Mouse (Mus musculus): Measurements from ENCODE around the gene Ctla4. TPM values are rescaled to one million over a fixed set of nuclear protein-coding genes. Genes with fewer than 3 reads are reported as not detected.
A peak's percentile ranks its signal among the peaks of the same experiment; 100 is the strongest.

The Ctla4 gene
- polyA plus RNA-seq, 1 experiment from 2014 or later: not detected

- Histone ChIP-seq H3K36me3 (ENCODE audit: insufficient read depth, low read length) (no peaks in the 10 kb centered on the region), H3K4me3 (replicated peaks; ENCODE audit: low read depth, low read length) (no peak overlapping the region), H3K9ac (ENCODE audit: low read depth, low read length) (no peak overlapping the region), H3K27ac (no peak overlapping the region), H3K4me2 (ENCODE audit: low read length) (no peak overlapping the region), H3K4me1 (replicated peaks; ENCODE audit: insufficient read depth, low read length) (no peaks in the 10 kb centered on the region), H3K9me3 (replicated peaks; ENCODE audit: low read length) (no peaks in the 10 kb centered on the region), H3K27me3 (ENCODE audit: insufficient read depth, low read length) (no peaks in the 10 kb centered on the region)
- 76% methylated on average over 8 of the region's 8 CpGs for WGBS
- DNase-seq (ENCODE audit: low spot score): peak; percentile 24
- ATAC-seq (replicated peaks; ENCODE audit: low FRiP score, low read depth): no peak
- no peak for TF ChIP-seq CTCF (IDR thresholded peaks at IDR 0.05; ENCODE audit: low read depth)
Observed at GRCm38 (mm10) chr1:60851041-60851781, 35.6 kb upstream of the Ctla4 start.

- no peak for DNase-seq (ENCODE audit: low spot score)
- H3K36me3 ChIP-seq (ENCODE audit: insufficient read depth, low read length): no peaks in the 10 kb centered on the region
- no peak overlapping the region for H3K4me2 ChIP-seq (ENCODE audit: low read length)
- no peak overlapping the region for H3K4me3 ChIP-seq (replicated peaks; ENCODE audit: low read depth, low read length)
- WGBS: 59% methylated on average over 10 of the region's 10 CpGs
- no peaks in the 10 kb centered on the region for H3K4me1 ChIP-seq (replicated peaks; ENCODE audit: insufficient read depth, low read length)
- ATAC-seq (replicated peaks; ENCODE audit: low FRiP score, low read depth): no peak
- TF ChIP-seq CTCF (IDR thresholded peaks at IDR 0.05; ENCODE audit: low read depth): no peak
- H3K9ac ChIP-seq (ENCODE audit: low read depth, low read length): no peak overlapping the region
- H3K27me3 ChIP-seq (ENCODE audit: insufficient read depth, low read length): no peaks in the 10 kb centered on the region
- no peak overlapping the region for H3K27ac ChIP-seq
- H3K9me3 ChIP-seq (replicated peaks; ENCODE audit: low read length): no peaks in the 10 kb centered on the region
Observed at GRCm38 (mm10) chr1:60852075-60852769, 34.6 kb upstream of the Ctla4 start.

- Histone ChIP-seq H3K9me3 (replicated peaks; ENCODE audit: low read length) (no peaks in the 10 kb centered on the region), H3K36me3 (ENCODE audit: insufficient read depth, low read length) (no peaks in the 10 kb centered on the region), H3K4me1 (replicated peaks; ENCODE audit: insufficient read depth, low read length) (0 out of 2 replicates have a peak, but pooled peaks cover 2% of the 10 kb centered on the region), H3K9ac (ENCODE audit: low read depth, low read length) (no peak overlapping the region), H3K4me3 (replicated peaks; ENCODE audit: low read depth, low read length) (no peak overlapping the region), H3K27me3 (ENCODE audit: insufficient read depth, low read length) (no peaks in the 10 kb centered on the region), H3K27ac (no peak overlapping the region), H3K4me2 (ENCODE audit: low read length) (no peak overlapping the region)
- no peak for TF ChIP-seq CTCF (IDR thresholded peaks at IDR 0.05; ENCODE audit: low read depth)
- ATAC-seq (replicated peaks; ENCODE audit: low FRiP score, low read depth) (no peak), DNase-seq (ENCODE audit: low spot score) (no peak)
- WGBS: 90% methylated on average over 6 of the region's 6 CpGs
Observed at GRCm38 (mm10) chr1:60852770-60853147, 34.0 kb upstream of the Ctla4 start.

GRCm38 (mm10) chr1:60853330-60853956 is 33.4 kb upstream of the Ctla4 start:
- H3K9ac ChIP-seq (ENCODE audit: low read depth, low read length): no peak overlapping the region
- no peaks in the 10 kb centered on the region for H3K36me3 ChIP-seq (ENCODE audit: insufficient read depth, low read length)
- 54% methylated on average over 7 of the region's 7 CpGs for WGBS
- no peak overlapping the region for H3K27ac ChIP-seq
- TF ChIP-seq CTCF (IDR thresholded peaks at IDR 0.05; ENCODE audit: low read depth): no peak
- H3K27me3 ChIP-seq (ENCODE audit: insufficient read depth, low read length): no peaks in the 10 kb centered on the region
- no peak overlapping the region for H3K4me3 ChIP-seq (replicated peaks; ENCODE audit: low read depth, low read length)
- H3K9me3 ChIP-seq (replicated peaks; ENCODE audit: low read length): no peaks in the 10 kb centered on the region
- DNase-seq (ENCODE audit: low spot score): no peak
- no peak overlapping the region for H3K4me2 ChIP-seq (ENCODE audit: low read length)
- 0 out of 2 replicates have a peak, but pooled peaks cover 3% of the 10 kb centered on the region for H3K4me1 ChIP-seq (replicated peaks; ENCODE audit: insufficient read depth, low read length)
- ATAC-seq (replicated peaks; ENCODE audit: low FRiP score, low read depth): no peak

- Histone ChIP-seq H3K9me3 (replicated peaks; ENCODE audit: low read length) (no peaks in the 10 kb centered on the region), H3K4me2 (ENCODE audit: low read length) (no peak overlapping the region), H3K9ac (ENCODE audit: low read depth, low read length) (no peak overlapping the region), H3K27ac (no peak overlapping the region), H3K27me3 (ENCODE audit: insufficient read depth, low read length) (no peaks in the 10 kb centered on the region), H3K4me1 (replicated peaks; ENCODE audit: insufficient read depth, low read length) (0 out of 2 replicates have a peak, but pooled peaks cover 3% of the 10 kb centered on the region), H3K36me3 (ENCODE audit: insufficient read depth, low read length) (no peaks in the 10 kb centered on the region), H3K4me3 (replicated peaks; ENCODE audit: low read depth, low read length) (no peak overlapping the region)
- ATAC-seq (replicated peaks; ENCODE audit: low FRiP score, low read depth): no peak
- no peak for DNase-seq (ENCODE audit: low spot score)
- WGBS: 89% methylated on average over 5 of the region's 5 CpGs
- no peak for TF ChIP-seq CTCF (IDR thresholded peaks at IDR 0.05; ENCODE audit: low read depth)
Observed at GRCm38 (mm10) chr1:60853991-60854390, 32.8 kb upstream of the Ctla4 start.
